Mouse (Mus musculus): ENCODE data around the gene Kcnq1.

DNA sequence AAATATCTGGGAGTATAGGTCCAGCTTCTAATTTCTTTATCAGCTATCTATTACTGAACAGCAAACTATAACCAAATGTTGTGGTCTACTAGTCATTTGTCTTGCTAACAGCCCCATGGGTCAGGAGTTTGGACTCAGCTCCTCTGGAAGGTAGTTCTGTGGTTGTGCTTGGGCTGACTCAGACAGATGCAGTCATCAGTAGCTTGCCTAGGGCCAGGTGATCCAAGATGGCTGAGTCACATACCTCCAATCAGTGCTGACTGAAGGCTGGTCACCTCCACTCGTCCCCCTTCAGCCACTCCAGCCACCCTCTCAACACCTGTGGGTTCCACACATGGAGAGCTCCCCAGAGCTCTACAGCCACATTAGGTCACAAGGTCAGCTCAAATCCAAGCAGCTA, 250.9 kb downstream of the Kcnq1 start:
- TF ChIP-seq CTCF (IDR thresholded peaks at IDR 0.05; ENCODE audit: extremely low read depth, insufficient read depth, insufficient read length, insufficient replicate concordance) (no peak), POLR2A (IDR thresholded peaks at IDR 0.05; ENCODE audit: low read depth, low read length) (no peak)
